Mouse (Mus musculus): Measurements from ENCODE around the gene Map1s.

Map1s gene

GRCm38 (mm10) chr8:70941478-70941877, 35.7 kb downstream of the Map1s start:
- DNase-seq (ENCODE audit: low read depth, low spot score): no peak

GRCm38 (mm10) chr8:70943187-70943586, 37.5 kb downstream of the Map1s start:
- no peak for DNase-seq (ENCODE audit: low read depth, low spot score)

- DNase-seq (ENCODE audit: low read depth, low spot score): peak; percentile 28
Observed at GRCm38 (mm10) chr8:70949847-70950246, 44.1 kb downstream of the Map1s start.

- DNase-seq (ENCODE audit: low read depth, low spot score): no peak
Observed at GRCm38 (mm10) chr8:70960703-70961472, 55.2 kb downstream of the Map1s start.

GRCm38 (mm10) chr8:70964159-70964558, 58.4 kb downstream of the Map1s start:
- peak; percentile 53 for DNase-seq (ENCODE audit: low read depth, low spot score)

GRCm38 (mm10) chr8:70964861-70965260, 59.1 kb downstream of the Map1s start:
- no peak for DNase-seq (ENCODE audit: low read depth, low spot score)
